Comparison of ENCODE assay signal across 23 mouse cellular contexts in genomic region chr2:94040391-94041125, GRCm38 (mm10). TPM values are rescaled to one million over a fixed set of nuclear protein-coding genes. Genes with fewer than 3 reads are reported as not detected.
"Had no signal": no experiment of that assay in that cellular context is flagged by ENCODE, and none has a peak within 500 bp of the region (broad histone marks: within the 10 kb centered on the region; RNA-seq: fewer than 3 reads in every experiment).

No protein-coding gene starts in this region.

- H3K4me2 ChIP-seq: liver, embryonic 13.5 days; midbrain, embryonic 12.5 days; midbrain, embryonic 15.5 days; neural tube, embryonic 13.5 days; stomach, embryonic 15.5 days had no signal

- H3K36me3 ChIP-seq: midbrain, embryonic 15.5 days; neural tube, embryonic 13.5 days; stomach, embryonic 15.5 days had no signal

- H3K4me3 ChIP-seq: left cerebral cortex, adult 2 months; liver, embryonic 13.5 days; midbrain, embryonic 12.5 days; midbrain, embryonic 15.5 days; myocyte; neural tube, embryonic 13.5 days; stomach, embryonic 15.5 days had no signal

- H3K9ac ChIP-seq: liver, embryonic 13.5 days; midbrain, embryonic 12.5 days; midbrain, embryonic 15.5 days; neural tube, embryonic 13.5 days; stomach, embryonic 15.5 days had no signal

- H3K27me3 ChIP-seq: liver, embryonic 13.5 days; midbrain, embryonic 12.5 days; midbrain, embryonic 15.5 days; neural tube, embryonic 13.5 days; stomach, embryonic 15.5 days had no signal

- H3K27ac ChIP-seq: kidney, postnatal 0 days; left cerebral cortex, adult 2 months; liver, embryonic 13.5 days; midbrain, embryonic 12.5 days; midbrain, embryonic 15.5 days; neural tube, embryonic 13.5 days; stomach, embryonic 15.5 days had no signal

- DNase-seq: kidney, adult 9 months; kidney, postnatal 25 days; layer of hippocampus, postnatal 36 days; liver, embryonic 13.5 days; lung, adult 2 months; lung, postnatal 14 days; lung, postnatal 4 days; retina, postnatal 1 day; right cerebral cortex, postnatal 25 days; spleen, adult 18-20 months; thymus, postnatal 36 days had no signal

- H3K9me3 ChIP-seq: liver, embryonic 13.5 days; midbrain, embryonic 12.5 days; midbrain, embryonic 15.5 days; neural tube, embryonic 13.5 days; stomach, embryonic 15.5 days had no signal

- H3K4me1 ChIP-seq: stomach, embryonic 15.5 days had no signal

- ATAC-seq: midbrain, embryonic 15.5 days had no signal

RNA-seq across cellular contexts. Expression of gene Gm27027, which starts 44.4 kb away (rescaled TPM):
- polyA plus RNA-seq: kidney, postnatal 0 days; limb, embryonic 11.5 days; liver, adult 2 months; liver, embryonic 13.5 days; liver, embryonic 16.5 days; lung, adult 2 months; lung, embryonic 16.5 days; midbrain, embryonic 12.5 days; midbrain, embryonic 15.5 days; myocyte; neural tube, embryonic 13.5 days; stomach, embryonic 15.5 days; urinary bladder, adult 2 months had no signal
